Mouse (Mus musculus) c-Kit-positive CD71-positive TER-119-positive erythroid progenitor cells, embryonic 14.5 days (primary cell): ENCODE data around the gene Sec11a.

Source experiments
- DNase-seq: peaks from one replicate; pipeline ENCODE4 v3.0.0-alpha.2; 2013; ENCODE audit warnings: low spot score

Gene Sec11a

GRCm38 (mm10) chr7:80897134-80897533 is 50.4 kb downstream of the Sec11a start:
- DNase-seq, result no peak

GRCm38 (mm10) chr7:80894815-80895519 is 52.6 kb downstream of the Sec11a start:
- DNase-seq, result no peak

GRCm38 (mm10) chr7:80894196-80894595 is 53.4 kb downstream of the Sec11a start:
- no peak for DNase-seq

- no peak for DNase-seq
These were observed 53.8 kb downstream of the Sec11a start for GRCm38 (mm10) chr7:80893753-80894129.

- no peak for DNase-seq
These were observed 54.4 kb downstream of the Sec11a start for GRCm38 (mm10) chr7:80893086-80893752.

GRCm38 (mm10) chr7:80889841-80890241 is 57.7 kb downstream of the Sec11a start:
- DNase-seq, result no peak

- DNase-seq, result no peak
These were observed 58.5 kb downstream of the Sec11a start for GRCm38 (mm10) chr7:80889021-80889511.

GRCm38 (mm10) chr7:80888595-80888994 is 59.0 kb downstream of the Sec11a start:
- no peak for DNase-seq

- DNase-seq, result no peak
These were observed 61.9 kb downstream of the Sec11a start for GRCm38 (mm10) chr7:80885666-80886065.

GRCm38 (mm10) chr7:80882830-80883505 is 64.6 kb downstream of the Sec11a start:
- DNase-seq, result peak; percentile 48

- no peak for DNase-seq
These were observed 71.9 kb downstream of the Sec11a start for GRCm38 (mm10) chr7:80875727-80876126.

GRCm38 (mm10) chr7:80873631-80874030 is 73.9 kb downstream of the Sec11a start:
- DNase-seq, result no peak

- DNase-seq, result no peak
These were observed 74.5 kb downstream of the Sec11a start for GRCm38 (mm10) chr7:80873038-80873437.

GRCm38 (mm10) chr7:80868686-80869085 is 78.9 kb downstream of the Sec11a start:
- DNase-seq, result no peak

GRCm38 (mm10) chr7:80866514-80867147 is 80.9 kb downstream of the Sec11a start:
- DNase-seq, result no peak

GRCm38 (mm10) chr7:80865521-80865920 is 82.1 kb downstream of the Sec11a start:
- no peak for DNase-seq

- DNase-seq, result no peak
These were observed 82.7 kb downstream of the Sec11a start for GRCm38 (mm10) chr7:80864831-80865230.

GRCm38 (mm10) chr7:80864151-80864550 is 83.4 kb downstream of the Sec11a start:
- DNase-seq, result no peak

GRCm38 (mm10) chr7:80863520-80863919 is 84.1 kb downstream of the Sec11a start:
- no peak for DNase-seq

- no peak for DNase-seq
These were observed 85.1 kb downstream of the Sec11a start for GRCm38 (mm10) chr7:80862475-80862874.

- DNase-seq, result peak; percentile 84
These were observed 86.8 kb downstream of the Sec11a start, which contains the start of gene Zscan2 for GRCm38 (mm10) chr7:80860729-80861274. Gene Zscan2, plus strand, starts transcription at chr7:80860920.

- peak; percentile 65 for DNase-seq
These were observed 87.4 kb downstream of the Sec11a start for GRCm38 (mm10) chr7:80860227-80860626.
